Mouse (Mus musculus): ENCODE measurements around the gene Tnr.

Gene Tnr

DNA sequence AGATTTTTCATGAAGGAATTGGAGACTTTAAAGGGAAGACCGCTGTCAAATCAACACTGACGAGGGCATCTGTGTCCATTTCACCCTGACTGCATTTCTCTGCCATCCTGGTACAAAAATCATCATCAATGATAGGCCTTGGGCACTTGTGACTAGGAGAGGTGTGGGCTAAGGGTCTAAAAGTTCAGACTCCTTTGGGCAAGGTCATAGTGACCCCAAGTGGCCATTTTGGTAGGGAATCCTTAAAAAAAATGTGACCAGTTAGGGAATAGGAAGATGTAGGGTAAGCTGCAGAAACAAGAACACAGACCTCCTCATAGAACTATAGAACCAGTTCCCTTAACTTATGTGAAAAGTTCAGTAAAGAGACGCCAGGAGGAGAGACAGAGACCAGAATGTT is 355.1 kb downstream of the Tnr start:
- DNase-seq (ENCODE audit: low spot score): no peak

GRCm38 (mm10) chr1:159879866-159880265 is 356.3 kb downstream of the Tnr start:
- DNase-seq (ENCODE audit: low spot score): no peak

DNA sequence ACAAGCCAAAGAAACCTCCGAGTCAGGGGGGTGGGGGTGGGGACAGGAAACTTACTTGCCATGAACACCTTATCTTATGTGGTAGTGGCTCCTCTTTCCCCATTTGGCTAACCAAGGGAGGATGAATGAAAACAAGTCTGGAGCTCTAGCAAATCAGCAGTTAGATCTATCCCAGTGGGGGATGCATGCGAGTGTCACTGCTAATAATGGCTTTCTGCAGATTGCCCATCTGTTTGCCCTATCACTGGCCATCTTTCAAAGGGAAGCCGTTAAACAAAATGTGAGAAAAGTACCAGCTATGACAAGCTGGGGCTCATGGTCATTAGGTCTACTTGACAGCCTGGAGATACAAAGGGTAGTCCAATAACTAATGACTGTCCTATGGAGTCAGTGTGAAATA is 361.9 kb downstream of the Tnr start:
- no peak for DNase-seq (ENCODE audit: low spot score)

DNA sequence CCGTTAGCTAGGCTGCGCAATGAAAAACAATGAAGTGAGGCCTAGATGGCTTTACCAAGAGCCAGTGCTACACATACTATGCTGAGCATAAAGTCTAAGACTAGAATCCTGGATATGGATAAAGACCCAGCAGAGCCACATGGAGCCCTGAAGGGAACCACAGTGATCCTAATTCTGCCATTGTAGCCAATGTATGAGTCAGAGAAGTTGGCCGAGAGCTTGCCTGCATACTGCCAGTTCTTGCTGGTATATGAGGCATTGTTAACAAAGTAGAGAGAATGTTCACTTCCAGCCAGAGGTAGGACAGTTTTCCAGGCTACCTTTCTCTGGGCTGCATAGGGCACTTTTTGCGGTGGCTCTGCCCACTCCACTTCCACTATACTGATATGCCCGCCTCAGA is 365.0 kb downstream of the Tnr start:
- no peak for DNase-seq (ENCODE audit: low spot score)

- DNase-seq (ENCODE audit: low spot score): no peak
Measured at GRCm38 (mm10) chr1:159889012-159889765, 365.6 kb downstream of the Tnr start.

GRCm38 (mm10) chr1:159890524-159890923 is 367.0 kb downstream of the Tnr start:
- no peak for DNase-seq (ENCODE audit: low spot score)

- no peak for DNase-seq (ENCODE audit: low spot score)
Measured at GRCm38 (mm10) chr1:159895094-159895493, 371.5 kb downstream of the Tnr start.

DNA sequence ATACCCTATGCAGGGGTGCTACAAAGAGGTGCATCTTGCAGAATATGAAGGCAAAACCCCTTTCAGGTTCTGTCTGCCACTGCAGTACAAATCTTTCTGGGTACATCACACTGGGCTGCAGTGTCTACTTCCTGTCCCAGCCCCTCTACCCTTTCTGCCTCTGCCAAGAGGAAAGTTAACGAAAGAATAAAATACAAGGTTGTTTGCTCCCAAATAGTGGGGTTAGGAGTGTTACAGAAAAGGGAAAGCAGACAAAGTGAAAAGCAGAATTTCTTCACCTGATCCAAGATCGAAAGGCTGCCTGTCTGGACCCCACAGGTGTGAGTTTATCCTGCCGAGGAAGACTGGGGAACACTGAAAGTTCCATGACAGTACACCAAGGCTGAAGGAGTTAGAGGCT is 376.4 kb downstream of the Tnr start:
- DNase-seq (ENCODE audit: low spot score): no peak

- DNase-seq (ENCODE audit: low spot score): no peak
Measured at GRCm38 (mm10) chr1:159900639-159901038, 377.1 kb downstream of the Tnr start.

DNA sequence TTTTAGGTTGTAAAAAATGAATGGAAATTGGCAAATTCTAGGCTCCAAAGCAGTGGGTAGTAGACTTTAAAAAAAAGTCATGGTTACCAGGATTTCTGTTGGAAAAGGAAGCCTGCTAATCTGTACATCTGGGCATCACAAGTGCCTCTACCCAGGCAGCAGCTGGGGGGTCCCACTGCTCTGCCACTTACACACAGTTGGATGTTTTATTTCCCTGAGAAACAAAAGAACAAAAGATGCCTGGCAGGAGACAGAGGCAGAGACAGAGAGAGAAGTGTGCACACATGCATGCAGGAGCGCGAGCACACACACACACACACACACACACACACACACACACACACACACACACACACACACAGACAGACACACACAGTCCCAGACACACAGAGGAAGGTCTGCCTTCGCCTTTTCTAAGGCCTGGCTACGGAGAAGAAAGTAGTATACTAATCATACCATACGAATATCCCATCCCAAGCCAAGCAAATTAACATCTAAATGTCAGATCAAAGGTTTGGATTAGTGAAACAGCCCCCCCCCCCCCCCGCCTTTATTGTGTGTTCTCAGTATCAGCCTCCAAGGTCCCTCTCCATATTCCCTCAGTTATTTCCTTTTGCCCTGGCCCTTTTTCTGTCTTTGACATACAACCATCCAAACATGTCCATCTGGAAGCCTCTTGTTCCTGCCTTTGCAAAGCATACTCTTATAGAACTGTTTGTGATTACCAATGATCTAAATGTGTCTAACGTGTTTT is 378.0 kb downstream of the Tnr start:
- no peak for DNase-seq (ENCODE audit: low spot score)

DNA sequence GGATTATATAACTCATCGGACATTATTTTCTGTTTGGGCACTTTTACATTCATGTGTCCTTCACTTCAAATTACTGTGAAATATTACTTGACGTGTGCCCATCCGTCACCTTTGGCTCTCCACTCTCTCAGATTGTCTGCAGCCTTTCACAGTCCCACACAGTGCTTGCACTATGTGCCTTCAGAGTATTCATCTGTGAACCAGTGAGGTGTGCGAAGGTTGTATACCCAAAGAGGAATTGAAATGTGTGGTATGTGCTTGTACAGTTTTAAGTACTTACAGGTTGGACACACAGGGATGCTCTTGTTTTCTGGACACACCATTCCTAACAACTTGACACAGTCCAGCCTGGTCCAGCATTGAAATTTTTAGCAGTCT is 378.5 kb downstream of the Tnr start:
- no peak for DNase-seq (ENCODE audit: low spot score)

DNA sequence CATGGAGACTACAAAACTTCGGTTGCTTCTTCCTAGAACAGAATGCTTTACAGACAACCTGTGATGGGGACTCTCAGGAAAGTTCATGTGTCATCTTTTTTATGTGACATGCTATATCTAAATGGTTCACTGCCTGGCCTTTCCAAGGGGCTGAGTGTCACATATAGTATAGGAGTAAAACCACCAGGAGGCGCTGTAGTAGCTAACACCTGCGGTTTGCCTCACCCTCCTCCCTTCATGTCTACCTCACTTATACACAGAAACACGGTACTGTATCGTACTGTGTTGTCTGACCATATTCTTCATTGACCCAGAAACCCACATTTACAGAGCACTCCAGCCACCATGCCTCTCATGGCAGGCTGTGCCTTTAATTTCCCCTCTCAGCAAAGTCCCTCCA is 387.4 kb downstream of the Tnr start:
- DNase-seq (ENCODE audit: low spot score): no peak

DNA sequence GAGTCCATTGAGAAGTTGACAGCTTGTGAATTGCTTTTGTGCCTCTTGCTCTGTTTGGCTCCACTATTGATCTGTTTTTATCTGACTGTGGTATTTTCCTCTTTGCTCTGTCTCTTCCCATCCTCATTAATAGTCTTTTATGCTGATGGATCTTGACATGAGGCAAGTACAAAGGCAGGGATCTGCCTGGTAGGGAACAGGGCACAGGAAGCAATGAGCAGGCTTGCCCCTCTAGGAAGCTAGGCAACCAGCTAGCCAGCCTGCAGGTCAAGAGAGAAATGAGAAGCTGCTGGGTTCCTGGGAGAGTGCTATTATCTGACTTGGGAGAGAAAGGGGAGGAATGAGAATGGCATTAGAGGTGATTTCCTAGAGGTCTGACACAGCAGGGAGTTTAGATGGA is 391.2 kb downstream of the Tnr start:
- DNase-seq (ENCODE audit: low spot score): no peak

DNA sequence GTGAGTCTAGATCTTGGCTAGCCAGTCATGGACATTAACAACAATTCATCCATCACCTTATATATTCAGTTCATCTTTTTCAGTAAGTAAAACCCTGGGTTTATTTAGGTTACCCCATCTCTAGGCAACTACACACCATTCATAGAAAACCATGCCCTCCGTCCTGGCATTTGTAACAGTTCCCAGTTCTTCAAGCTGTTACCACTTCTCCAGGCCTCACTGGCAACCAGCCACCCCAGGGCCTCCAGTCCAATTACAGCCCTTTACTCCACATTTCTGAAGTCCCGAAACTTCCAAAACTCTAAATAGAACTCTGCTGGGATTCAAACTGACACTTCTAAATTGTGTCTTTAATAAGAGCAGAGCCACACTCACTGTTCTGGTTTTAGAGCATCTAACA is 397.0 kb downstream of the Tnr start:
- no peak for DNase-seq (ENCODE audit: low spot score)

DNA sequence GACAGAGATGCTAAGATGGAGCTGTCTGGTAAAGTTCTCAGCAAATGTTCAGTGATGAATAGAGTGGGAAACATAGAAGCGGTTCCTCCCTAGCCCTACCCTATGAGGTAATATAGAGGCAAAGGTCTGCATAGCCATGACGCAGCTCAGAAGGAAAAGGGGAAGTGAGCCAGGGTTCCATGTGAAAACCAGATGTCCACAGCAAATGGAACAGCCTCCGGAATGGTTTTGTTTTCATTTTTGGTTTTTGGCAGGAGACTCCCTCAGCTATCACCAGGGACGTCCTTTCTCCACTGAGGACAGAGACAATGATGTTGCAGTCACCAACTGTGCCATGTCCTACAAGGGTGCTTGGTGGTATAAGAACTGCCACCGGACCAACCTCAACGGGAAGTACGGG is 399.4 kb downstream of the Tnr start:
- no peak for DNase-seq (ENCODE audit: low spot score)

GRCm38 (mm10) chr1:159924105-159924504 is 400.5 kb downstream of the Tnr start:
- no peak for DNase-seq (ENCODE audit: low spot score)

- no peak for DNase-seq (ENCODE audit: low spot score)
Measured at GRCm38 (mm10) chr1:159924684-159925083, 401.1 kb downstream of the Tnr start.

DNA sequence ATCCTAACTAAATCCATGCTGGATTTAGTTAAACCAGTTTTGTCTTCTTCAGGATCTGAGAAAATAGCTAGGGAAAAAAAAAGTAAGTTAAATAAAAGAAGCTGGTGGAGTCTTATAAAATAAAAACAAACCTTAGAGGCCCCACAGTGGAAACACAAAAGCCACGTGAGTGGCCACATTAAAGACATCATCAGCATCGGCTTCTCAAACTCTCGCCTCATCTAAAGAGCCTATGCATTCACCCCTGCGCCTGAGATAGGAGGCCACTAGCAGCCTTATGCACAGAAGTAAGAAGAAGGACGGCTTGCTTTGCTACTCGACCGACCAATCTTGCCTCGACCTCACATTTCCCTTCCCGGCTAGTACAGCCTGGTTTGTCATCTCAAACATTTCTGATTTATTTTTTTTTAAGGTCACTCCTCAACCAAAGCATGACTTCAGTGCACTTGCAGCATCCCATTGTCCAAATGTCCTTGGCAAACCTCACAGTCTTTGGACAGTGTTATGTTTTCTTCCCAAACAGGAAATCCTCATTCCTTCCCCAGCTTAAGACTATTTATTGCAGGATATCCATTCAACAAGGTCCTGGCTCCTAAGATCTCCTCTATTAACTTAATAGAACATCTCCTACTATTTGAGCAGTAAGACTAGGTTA is 405.2 kb downstream of the Tnr start:
- DNase-seq (ENCODE audit: low spot score): no peak

- no peak for DNase-seq (ENCODE audit: low spot score)
Measured at GRCm38 (mm10) chr1:159932092-159932491, 408.5 kb downstream of the Tnr start.

DNA sequence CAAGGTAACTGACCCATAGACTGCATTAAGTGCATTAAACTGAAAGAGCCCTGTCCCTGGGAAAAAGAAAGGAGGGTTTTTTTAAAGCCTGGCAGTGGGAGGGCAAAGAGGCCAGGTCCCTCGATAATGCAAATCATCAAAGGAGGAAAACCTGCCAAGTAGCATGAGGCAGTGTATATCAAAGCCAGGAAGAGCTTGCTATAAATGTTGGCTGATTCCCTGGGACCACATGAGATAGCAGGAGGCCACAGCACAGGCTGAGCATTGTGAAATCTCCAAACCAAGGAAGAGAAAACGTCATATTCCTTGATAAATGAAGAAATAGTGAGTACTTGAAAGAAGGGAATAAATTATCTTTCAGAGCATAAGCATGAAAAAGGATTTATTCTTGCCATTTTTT is 409.0 kb downstream of the Tnr start:
- no peak for DNase-seq (ENCODE audit: low spot score)

- no peak for DNase-seq (ENCODE audit: low spot score)
Measured at GRCm38 (mm10) chr1:159938449-159938848, 414.9 kb downstream of the Tnr start.

GRCm38 (mm10) chr1:159939335-159939734 is 415.8 kb downstream of the Tnr start:
- DNase-seq (ENCODE audit: low spot score): no peak

- no peak for DNase-seq (ENCODE audit: low spot score)
Measured at GRCm38 (mm10) chr1:159953526-159953925, 430.0 kb downstream of the Tnr start.

Measured in ovary, postnatal 10 days (tissue).